Mouse (Mus musculus): Measurements from ENCODE around the gene Phc2. TPM values are rescaled to one million over a fixed set of nuclear protein-coding genes. Genes with fewer than 3 reads are reported as not detected.
"Not testable (repeated sequence)": the region's sequence is repeated elsewhere in the genome, so short reads cannot be mapped to it uniquely, and the experiment has no call there.

Gene Phc2
- polyA plus RNA-seq, 1 experiment, result 100 TPM

DNA sequence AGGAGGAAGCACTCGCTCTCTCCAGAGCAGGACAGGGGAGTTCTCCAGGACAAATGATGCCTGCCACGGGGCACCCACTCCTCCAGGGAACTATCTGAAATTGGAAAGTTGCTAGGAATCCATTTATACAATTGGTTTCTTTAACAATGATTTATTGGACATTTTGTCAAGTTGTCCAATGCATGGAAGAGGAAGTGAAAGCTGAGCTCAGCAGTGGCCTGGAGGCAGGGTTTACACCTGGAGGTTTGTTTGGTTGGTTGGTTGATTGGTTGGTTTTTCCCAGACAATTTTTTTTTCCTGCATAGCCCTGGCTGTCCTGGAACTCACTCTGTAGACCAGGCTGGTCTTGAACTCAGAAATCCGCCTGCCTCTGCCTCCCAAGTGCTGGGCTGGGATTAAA lies 9.5 kb downstream of the Phc2 start:
- H3K79me2 ChIP-seq (ENCODE audit: control insufficient read depth, insufficient read depth), result peaks cover 7% of the 10 kb centered on the region
- H3K4me3 ChIP-seq, result no peak overlapping the region
- H3K36me3 ChIP-seq (ENCODE audit: control insufficient read depth, insufficient read depth), result no peaks in the 10 kb centered on the region
- no peaks in the 10 kb centered on the region for H3K27me3 ChIP-seq (ENCODE audit: control insufficient read depth, insufficient read depth, insufficient read length)
- H3ac ChIP-seq (ENCODE audit: control insufficient read depth, insufficient read length), result no peak overlapping the region
- H3K4me2 ChIP-seq (ENCODE audit: low read depth), result no peak overlapping the region
- TF ChIP-seq SRF (IDR thresholded peaks at IDR 0.05; ENCODE audit: control insufficient read depth, insufficient read length, low read depth) (no peak), REST (IDR thresholded peaks at IDR 0.05; ENCODE audit: insufficient read depth, insufficient read length) (no peak), E2F4 (IDR thresholded peaks at IDR 0.05; ENCODE audit: insufficient read depth) (no peak)

DNA sequence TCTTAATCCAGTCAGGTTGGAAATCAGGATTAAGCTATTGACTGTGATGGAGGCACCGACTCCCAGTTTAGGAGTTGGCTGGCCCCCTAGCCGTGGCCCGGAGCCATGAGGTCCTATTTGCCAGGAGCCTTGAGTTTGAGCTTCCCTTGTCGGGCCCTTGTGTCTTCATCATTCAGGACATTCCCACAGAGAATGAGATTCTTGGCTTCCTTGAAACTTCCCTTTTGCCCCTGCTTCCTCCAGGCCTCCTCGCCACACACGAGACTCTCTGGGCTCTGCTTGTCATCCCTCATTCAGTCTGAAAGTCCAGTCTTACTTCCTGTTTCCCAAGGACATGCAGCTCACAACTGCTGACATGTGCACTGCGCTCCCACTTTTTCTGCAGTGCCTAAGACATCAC lies 11.9 kb downstream of the Phc2 start:
- not testable (repeated sequence) for H3ac ChIP-seq (ENCODE audit: control insufficient read depth, insufficient read length); H3K4me3 ChIP-seq; H3K79me2 ChIP-seq (ENCODE audit: control insufficient read depth, insufficient read depth); H3K27me3 ChIP-seq (ENCODE audit: control insufficient read depth, insufficient read depth, insufficient read length); H3K36me3 ChIP-seq (ENCODE audit: control insufficient read depth, insufficient read depth); H3K4me2 ChIP-seq (ENCODE audit: low read depth)

DNA sequence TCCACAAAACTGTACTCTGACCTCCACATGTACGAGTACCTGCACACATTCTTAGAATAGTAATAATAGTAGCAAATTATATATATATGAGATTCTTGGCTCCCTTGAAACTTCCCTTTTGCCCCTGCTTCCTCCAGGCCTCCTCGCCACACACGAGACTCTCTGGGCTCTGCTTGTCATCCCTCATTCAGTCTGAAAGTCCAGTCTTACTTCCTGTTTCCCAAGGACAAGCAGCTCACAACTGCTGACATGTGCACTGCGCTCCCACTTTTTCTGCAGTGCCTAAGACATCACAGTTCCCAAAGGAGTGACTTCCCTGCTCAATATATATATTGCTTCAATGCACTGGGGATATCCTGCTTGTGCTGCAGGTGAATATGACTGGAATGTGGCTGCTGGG lies 12.7 kb downstream of the Phc2 start:
- H3K27me3 ChIP-seq (ENCODE audit: control insufficient read depth, insufficient read depth, insufficient read length); H3K4me3 ChIP-seq; H3K4me2 ChIP-seq (ENCODE audit: low read depth); H3ac ChIP-seq (ENCODE audit: control insufficient read depth, insufficient read length); H3K79me2 ChIP-seq (ENCODE audit: control insufficient read depth, insufficient read depth); H3K36me3 ChIP-seq (ENCODE audit: control insufficient read depth, insufficient read depth): not testable (repeated sequence)

DNA sequence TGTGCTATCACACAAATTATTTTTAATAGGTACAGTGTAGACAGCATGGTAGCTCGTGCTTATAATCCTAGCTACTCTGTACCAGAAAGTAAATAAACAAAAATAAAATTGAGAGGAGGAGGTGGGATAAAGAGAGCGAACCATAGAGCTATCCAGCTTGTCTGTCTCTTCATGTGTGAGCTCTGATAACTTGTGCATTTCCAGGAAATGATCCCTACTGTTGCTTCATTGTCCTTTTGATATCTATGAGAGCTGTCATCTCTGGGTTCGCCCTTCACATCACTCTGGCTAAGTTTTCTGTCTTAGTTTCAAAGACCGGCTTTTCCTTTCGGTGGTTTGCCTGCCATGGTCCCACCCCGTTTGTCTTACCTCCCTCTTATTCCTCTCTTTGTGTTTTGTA lies 14.7 kb downstream of the Phc2 start:
- Histone ChIP-seq H3K36me3 (ENCODE audit: control insufficient read depth, insufficient read depth) (no peaks in the 10 kb centered on the region), H3K27me3 (ENCODE audit: control insufficient read depth, insufficient read depth, insufficient read length) (no peaks in the 10 kb centered on the region), H3K79me2 (ENCODE audit: control insufficient read depth, insufficient read depth) (peaks cover 3% of the 10 kb centered on the region), H3K4me2 (ENCODE audit: low read depth) (no peak overlapping the region), H3ac (ENCODE audit: control insufficient read depth, insufficient read length) (no peak overlapping the region), H3K4me3 (no peak overlapping the region)
- TF ChIP-seq POLR2A (IDR thresholded peaks at IDR 0.05; ENCODE audit: insufficient read length, low read depth) (no peak), MYOG (IDR thresholded peaks at IDR 0.05; ENCODE audit: control insufficient read depth in 1 of 3, insufficient read depth in 1 of 3, insufficient read length in 2 of 3, low read depth in 2 of 3) (no peak), MYOD1 (IDR thresholded peaks at IDR 0.05; ENCODE audit: control insufficient read depth in 1 of 3, insufficient read length in 2 of 3, low read depth in 2 of 3) (no peak)

DNA sequence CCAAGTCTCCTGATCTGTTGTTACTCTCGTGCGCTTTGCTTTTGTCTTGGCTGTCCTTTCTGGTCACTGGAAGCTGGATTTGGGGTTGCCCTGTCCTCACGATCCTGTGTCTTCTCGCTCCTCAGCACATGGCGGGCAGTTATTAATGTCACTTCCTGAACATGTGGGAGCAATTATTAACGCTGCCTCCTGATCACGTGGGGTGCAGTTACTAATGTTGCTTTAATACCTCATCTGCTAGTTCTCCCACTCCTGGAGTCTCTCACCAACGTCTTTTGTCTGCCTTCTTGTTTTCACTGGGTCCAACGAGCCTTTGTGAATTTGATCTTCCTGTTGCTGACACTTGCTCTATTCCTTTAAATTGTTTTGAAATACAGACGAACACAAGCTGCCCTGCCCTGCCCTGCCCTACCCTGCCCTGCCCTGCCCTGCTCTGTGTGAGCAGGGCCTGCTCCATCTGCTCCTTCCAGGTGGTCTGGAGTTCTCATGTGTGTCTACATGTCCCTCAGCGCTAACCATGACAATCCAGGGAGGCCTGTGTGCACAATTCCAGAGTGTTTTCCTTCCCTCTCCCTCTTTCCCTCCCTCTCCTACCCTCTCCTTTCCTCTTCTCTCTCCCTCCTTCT lies 16.2 kb downstream of the Phc2 start:
- Histone ChIP-seq H3K79me2 (ENCODE audit: control insufficient read depth, insufficient read depth) (no peaks in the 10 kb centered on the region), H3K36me3 (ENCODE audit: control insufficient read depth, insufficient read depth) (no peaks in the 10 kb centered on the region), H3K4me3 (no peak overlapping the region), H3K4me2 (ENCODE audit: low read depth) (peak overlapping the region; percentile 32), H3ac (ENCODE audit: control insufficient read depth, insufficient read length) (no peak overlapping the region), H3K27me3 (ENCODE audit: control insufficient read depth, insufficient read depth, insufficient read length) (no peaks in the 10 kb centered on the region)
- TF ChIP-seq TCF12 (IDR thresholded peaks at IDR 0.05; ENCODE audit: insufficient read depth, poor library complexity, severe bottlenecking) (no peak), USF1 (IDR thresholded peaks at IDR 0.05; ENCODE audit: low read depth) (peak; percentile 46)

DNA sequence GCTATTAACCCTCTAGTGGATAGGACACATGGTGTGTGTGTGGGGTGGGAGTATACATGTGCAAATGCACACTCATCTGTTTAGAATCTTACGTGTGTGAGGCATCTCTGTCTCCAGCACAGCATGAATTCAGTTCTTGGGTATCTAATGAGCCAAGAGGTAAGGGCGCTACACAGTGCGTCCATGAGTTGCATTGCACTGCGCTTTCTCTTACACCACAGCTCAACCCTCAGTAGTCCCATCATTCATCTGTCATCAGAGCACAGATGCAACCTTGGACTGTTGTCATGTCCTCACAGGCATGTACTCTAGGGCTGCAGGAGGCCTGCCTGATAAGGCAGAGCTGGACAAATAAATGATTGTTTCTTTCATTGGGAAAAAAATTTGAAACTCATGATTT lies 18.0 kb downstream of the Phc2 start:
- no peak for TF ChIP-seq TCF3 (IDR thresholded peaks at IDR 0.05; ENCODE audit: insufficient read length, low read depth)
- no peak for TF ChIP-seq MYOD1 (IDR thresholded peaks at IDR 0.05; ENCODE audit: control insufficient read depth in 1 of 3, insufficient read length in 2 of 3, low read depth in 2 of 3)
- no peak for TF ChIP-seq SRF (IDR thresholded peaks at IDR 0.05; ENCODE audit: control insufficient read depth, insufficient read length, low read depth)
- TF ChIP-seq E2F4 (IDR thresholded peaks at IDR 0.05; ENCODE audit: insufficient read depth), result no peak
- no peak for TF ChIP-seq MYOG (IDR thresholded peaks at IDR 0.05; ENCODE audit: control insufficient read depth in 1 of 3, insufficient read depth in 1 of 3, insufficient read length in 2 of 3, low read depth in 2 of 3)
- TF ChIP-seq CEBPB (IDR thresholded peaks at IDR 0.05; ENCODE audit: insufficient read depth, poor library complexity, severe bottlenecking), result no peak
- TF ChIP-seq USF1 (IDR thresholded peaks at IDR 0.05; ENCODE audit: low read depth), result no peak
- no peak for TF ChIP-seq REST (IDR thresholded peaks at IDR 0.05; ENCODE audit: insufficient read depth, insufficient read length)
- TF ChIP-seq TCF12 (IDR thresholded peaks at IDR 0.05; ENCODE audit: insufficient read depth, poor library complexity, severe bottlenecking), result no peak
- TF ChIP-seq POLR2AphosphoS2 (IDR thresholded peaks at IDR 0.05; ENCODE audit: insufficient read length, low read depth), result no peak
- TF ChIP-seq MAX (IDR thresholded peaks at IDR 0.05; ENCODE audit: low read depth), result no peak
- TF ChIP-seq POLR2A (IDR thresholded peaks at IDR 0.05; ENCODE audit: insufficient read length, low read depth), result no peak

More for the DNA sequence above, 18.0 kb downstream of the Phc2 start:
- H3K27me3 ChIP-seq (ENCODE audit: control insufficient read depth, insufficient read depth, insufficient read length), result no peaks in the 10 kb centered on the region
- H3ac ChIP-seq (ENCODE audit: control insufficient read depth, insufficient read length), result no peak overlapping the region
- H3K4me3 ChIP-seq, result no peak overlapping the region
- no peak overlapping the region for H3K4me2 ChIP-seq (ENCODE audit: low read depth)
- H3K36me3 ChIP-seq (ENCODE audit: control insufficient read depth, insufficient read depth), result no peaks in the 10 kb centered on the region
- no peaks in the 10 kb centered on the region for H3K79me2 ChIP-seq (ENCODE audit: control insufficient read depth, insufficient read depth)

All from myocyte (in vitro differentiated cells).